Mouse (Mus musculus): ENCODE data around the gene Abca4. TPM values are rescaled to one million over a fixed set of nuclear protein-coding genes. Genes with fewer than 3 reads are reported as not detected.

Gene Abca4
- polyA plus RNA-seq, 1 experiment from 2014 or later: 0.97 TPM

GRCm38 (mm10) chr3:122120217-122120616 is 76.0 kb downstream of the Abca4 start:
- WGBS: 82% methylated on average over 7 of the region's 7 CpGs
- Histone ChIP-seq H3K4me1 (peaks cover 8% of the 10 kb centered on the region), H3K27me3 (replicated peaks) (no peaks in the 10 kb centered on the region), H3K4me2 (no peak overlapping the region), H3K36me3 (no peaks in the 10 kb centered on the region), H3K27ac (replicated peaks) (peak overlapping the region; percentile 23; the same call in 1 of the 2 replicates), H3K9ac (replicated peaks) (no peak overlapping the region), H3K4me3 (replicated peaks) (no peak overlapping the region), H3K9me3 (replicated peaks) (no peaks in the 10 kb centered on the region)
- ATAC-seq (ENCODE audit: low FRiP score): no peak

GRCm38 (mm10) chr3:122122127-122122663 is 78.0 kb downstream of the Abca4 start:
- Histone ChIP-seq H3K27me3 (replicated peaks) (no peaks in the 10 kb centered on the region), H3K4me1 (peaks cover 8% of the 10 kb centered on the region), H3K27ac (replicated peaks) (no peak overlapping the region), H3K4me2 (peak overlapping the region; percentile 69), H3K9ac (replicated peaks) (peak overlapping the region; percentile 24; the same call in 1 of the 2 replicates), H3K36me3 (no peaks in the 10 kb centered on the region), H3K4me3 (replicated peaks) (peak overlapping the region; percentile 35), H3K9me3 (replicated peaks) (no peaks in the 10 kb centered on the region)
- ATAC-seq (ENCODE audit: low FRiP score): peak; percentile 91
- WGBS: 18% methylated on average over 17 of the region's 17 CpGs

DNA sequence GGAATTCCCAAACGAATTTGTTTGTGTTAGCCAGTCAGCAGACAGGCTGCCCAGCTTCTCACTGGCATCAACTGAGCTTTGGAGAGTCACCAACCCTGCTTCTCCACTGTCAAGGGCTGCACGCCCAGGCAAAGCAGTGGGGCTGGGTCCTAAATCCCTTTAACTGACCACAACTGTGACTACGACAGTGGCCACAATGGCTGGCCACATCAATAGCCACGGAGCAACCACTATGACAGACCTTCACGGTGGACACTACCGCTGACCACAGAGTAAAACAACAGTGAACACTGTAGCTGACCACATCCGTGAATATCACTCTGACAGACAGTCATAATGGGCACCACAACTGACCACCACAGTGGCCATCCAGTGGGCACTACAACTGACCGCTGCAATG is 78.6 kb downstream of the Abca4 start:
- H3K36me3 ChIP-seq: no peaks in the 10 kb centered on the region
- 92% methylated on average over 8 of the region's 8 CpGs for WGBS
- ATAC-seq (ENCODE audit: low FRiP score): no peak

GRCm38 (mm10) chr3:122128999-122129493 is 84.8 kb downstream of the Abca4 start:
- ATAC-seq (ENCODE audit: low FRiP score): no peak
- H3K4me3 ChIP-seq (replicated peaks): no peak overlapping the region
- H3K27ac ChIP-seq (replicated peaks): no peak overlapping the region
- peak overlapping the region; percentile 39 for H3K4me2 ChIP-seq
- no peaks in the 10 kb centered on the region for H3K9me3 ChIP-seq (replicated peaks)
- 25% methylated on average over 17 of the region's 17 CpGs for WGBS
- H3K9ac ChIP-seq (replicated peaks): peak overlapping the region; percentile 7; the same call in 1 of the 2 replicates
- peaks cover 11% of the 10 kb centered on the region; the same call in 1 of the 2 replicates for H3K4me1 ChIP-seq
- no peaks in the 10 kb centered on the region for H3K27me3 ChIP-seq (replicated peaks)
- H3K36me3 ChIP-seq: no peaks in the 10 kb centered on the region

More for the DNA sequence above, 78.6 kb downstream of the Abca4 start:
- no peak overlapping the region for H3K4me2 ChIP-seq
- no peak overlapping the region for H3K4me3 ChIP-seq (replicated peaks)
- no peak overlapping the region for H3K27ac ChIP-seq (replicated peaks)
- H3K9ac ChIP-seq (replicated peaks): no peak overlapping the region
- H3K27me3 ChIP-seq (replicated peaks): no peaks in the 10 kb centered on the region
- H3K9me3 ChIP-seq (replicated peaks): no peaks in the 10 kb centered on the region
- peaks cover 8% of the 10 kb centered on the region for H3K4me1 ChIP-seq

GRCm38 (mm10) chr3:122130771-122131170 is 86.5 kb downstream of the Abca4 start:
- no peaks in the 10 kb centered on the region for H3K9me3 ChIP-seq (replicated peaks)
- 64% methylated on average over 4 of the region's 4 CpGs for WGBS
- H3K27me3 ChIP-seq (replicated peaks): no peaks in the 10 kb centered on the region
- H3K9ac ChIP-seq (replicated peaks): no peak overlapping the region
- H3K4me3 ChIP-seq (replicated peaks): no peak overlapping the region
- no peaks in the 10 kb centered on the region for H3K36me3 ChIP-seq
- no peak for ATAC-seq (ENCODE audit: low FRiP score)
- H3K27ac ChIP-seq (replicated peaks): no peak overlapping the region
- peaks cover 11% of the 10 kb centered on the region; the same call in 1 of the 2 replicates for H3K4me1 ChIP-seq
- H3K4me2 ChIP-seq: no peak overlapping the region

- H3K4me1 ChIP-seq: peaks cover 11% of the 10 kb centered on the region; the same call in 1 of the 2 replicates
Observed at GRCm38 (mm10) chr3:122131633-122132032, 87.4 kb downstream of the Abca4 start.

DNA sequence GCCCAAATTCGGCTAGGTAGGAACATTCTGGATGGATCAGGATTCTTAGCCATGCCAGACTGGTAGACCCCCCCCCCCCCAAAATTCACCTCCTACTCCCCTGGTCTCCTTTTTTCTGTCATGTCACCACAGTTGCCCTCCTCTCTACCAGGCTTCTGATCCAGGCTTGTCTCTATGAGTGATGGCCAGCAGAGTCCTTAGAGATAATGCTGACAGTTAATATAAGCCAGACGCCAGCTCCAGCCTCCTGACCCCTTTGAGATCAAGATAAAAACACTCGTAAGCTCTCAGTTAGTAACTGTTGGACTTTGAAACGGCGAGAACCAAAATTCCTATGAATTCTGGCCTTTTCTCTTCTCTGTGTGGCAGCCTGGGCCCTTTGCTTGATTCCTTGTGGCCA is 89.0 kb downstream of the Abca4 start:
- no peak overlapping the region for H3K4me2 ChIP-seq
- no peaks in the 10 kb centered on the region for H3K36me3 ChIP-seq
- no peak for ATAC-seq (ENCODE audit: low FRiP score)
- peaks cover 11% of the 10 kb centered on the region; the same call in 1 of the 2 replicates for H3K4me1 ChIP-seq
- H3K4me3 ChIP-seq (replicated peaks): no peak overlapping the region
- no peaks in the 10 kb centered on the region for H3K9me3 ChIP-seq (replicated peaks)
- WGBS: 83% methylated on average over 5 of the region's 5 CpGs
- H3K27ac ChIP-seq (replicated peaks): no peak overlapping the region
- H3K27me3 ChIP-seq (replicated peaks): no peaks in the 10 kb centered on the region
- no peak overlapping the region for H3K9ac ChIP-seq (replicated peaks)

More at GRCm38 (mm10) chr3:122131633-122132032, 87.4 kb downstream of the Abca4 start:
- no peak overlapping the region for H3K27ac ChIP-seq (replicated peaks)
- no peak overlapping the region for H3K9ac ChIP-seq (replicated peaks)
- no peak overlapping the region for H3K4me2 ChIP-seq
- ATAC-seq (ENCODE audit: low FRiP score): no peak
- H3K36me3 ChIP-seq: no peaks in the 10 kb centered on the region
- no peaks in the 10 kb centered on the region for H3K9me3 ChIP-seq (replicated peaks)
- no peaks in the 10 kb centered on the region for H3K27me3 ChIP-seq (replicated peaks)
- 70% methylated on average over 3 of the region's 3 CpGs for WGBS
- H3K4me3 ChIP-seq (replicated peaks): no peak overlapping the region

- no peak overlapping the region for H3K9ac ChIP-seq (replicated peaks)
- H3K36me3 ChIP-seq: no peaks in the 10 kb centered on the region
- H3K4me2 ChIP-seq: no peak overlapping the region
- H3K9me3 ChIP-seq (replicated peaks): no peaks in the 10 kb centered on the region
- H3K4me3 ChIP-seq (replicated peaks): no peak overlapping the region
- H3K4me1 ChIP-seq: peaks cover 7% of the 10 kb centered on the region; the same call in 1 of the 2 replicates
- no peak for ATAC-seq (ENCODE audit: low FRiP score)
- 90% methylated on average over 6 of the region's 6 CpGs for WGBS
- no peak overlapping the region for H3K27ac ChIP-seq (replicated peaks)
- no peaks in the 10 kb centered on the region for H3K27me3 ChIP-seq (replicated peaks)
Observed at GRCm38 (mm10) chr3:122133840-122134239, 89.6 kb downstream of the Abca4 start.

- Histone ChIP-seq H3K4me3 (replicated peaks) (no peak overlapping the region), H3K27me3 (replicated peaks) (no peaks in the 10 kb centered on the region), H3K27ac (replicated peaks) (no peak overlapping the region), H3K9me3 (replicated peaks) (no peaks in the 10 kb centered on the region), H3K36me3 (no peaks in the 10 kb centered on the region), H3K4me2 (no peak overlapping the region), H3K4me1 (no peaks in the 10 kb centered on the region), H3K9ac (replicated peaks) (no peak overlapping the region)
- no peak for ATAC-seq (ENCODE audit: low FRiP score)
- 69% methylated on average over 18 of the region's 18 CpGs for WGBS
Observed at GRCm38 (mm10) chr3:122140589-122141400, 96.6 kb downstream of the Abca4 start.

- no peak overlapping the region for H3K27ac ChIP-seq (replicated peaks)
- WGBS: 75% methylated on average over 9 of the region's 9 CpGs
- H3K4me2 ChIP-seq: no peak overlapping the region
- H3K36me3 ChIP-seq: no peaks in the 10 kb centered on the region
- no peak for ATAC-seq (ENCODE audit: low FRiP score)
- no peaks in the 10 kb centered on the region for H3K4me1 ChIP-seq
- H3K27me3 ChIP-seq (replicated peaks): no peaks in the 10 kb centered on the region
- H3K9me3 ChIP-seq (replicated peaks): no peaks in the 10 kb centered on the region
- no peak overlapping the region for H3K9ac ChIP-seq (replicated peaks)
- H3K4me3 ChIP-seq (replicated peaks): no peak overlapping the region
Observed at GRCm38 (mm10) chr3:122142256-122142922, 98.1 kb downstream of the Abca4 start.

GRCm38 (mm10) chr3:122143432-122143831 is 99.2 kb downstream of the Abca4 start:
- H3K36me3 ChIP-seq: no peaks in the 10 kb centered on the region
- no peaks in the 10 kb centered on the region for H3K27me3 ChIP-seq (replicated peaks)
- no peak overlapping the region for H3K27ac ChIP-seq (replicated peaks)
- H3K4me3 ChIP-seq (replicated peaks): no peak overlapping the region
- no peak overlapping the region for H3K9ac ChIP-seq (replicated peaks)
- no peak for ATAC-seq (ENCODE audit: low FRiP score)
- H3K9me3 ChIP-seq (replicated peaks): no peaks in the 10 kb centered on the region
- no peak overlapping the region for H3K4me2 ChIP-seq
- H3K4me1 ChIP-seq: no peaks in the 10 kb centered on the region
- 87% methylated on average over 3 of the region's 3 CpGs for whole genome bisulfite sequencing

All from neural tube, embryonic 15.5 days (tissue).